Mouse (Mus musculus) ES-Bruce4 (cell line): ENCODE measurements at regions not wholly inside any gene's neighbourhood (a gene's known extent, or its start where the extent isn't known, plus 50 kb on each side); places are given as distances from the start of the nearest gene placed in this dataset.

Experiments used
- CTCF ChIP-seq: IDR thresholded peaks from one replicate; pipeline ENCODE4 v1.8.1; 2011; ENCODE audit warnings: low read depth, low read length
- POLR2A ChIP-seq: IDR thresholded peaks from one replicate; pipeline ENCODE4 v1.8.1; 2011; ENCODE audit warnings: low read length; ENCODE audit not compliant: insufficient read depth

GRCm38 (mm10) chr1:17377562-17377961 is 768.1 kb downstream of the Crisp4 start:
- TF ChIP-seq CTCF (no peak), POLR2A (no peak)
